Mouse (Mus musculus) CH12.LX (cell line): ENCODE results near the gene Btbd9.

Experiments
- EP300 ChIP-seq: IDR thresholded peaks from 2 replicates; pipeline ENCODE4 v1.6.1; 2011; ENCODE audit warnings: low read length, improper control_type of control experiment
- NRF1 ChIP-seq: IDR thresholded peaks from 2 replicates; pipeline ENCODE4 v1.6.1; 2014; ENCODE audit warnings: low read depth, mild to moderate bottlenecking, inconsistent platforms, low read length, improper control_type of control experiment, moderate library complexity
- POLR2A ChIP-seq: IDR thresholded peaks from 2 replicates; pipeline ENCODE4 v1.6.1; 2011; ENCODE audit warnings: low read depth, mild to moderate bottlenecking, improper control_type of control experiment, low read length

GRCm38 (mm10) chr17:30612075-30612859, 36.0 kb upstream of the Btbd9 start:
- TF ChIP-seq EP300 (0 out of 2 replicates have a peak, but pooled peaks have one; percentile 23), NRF1 (peak; percentile 40), POLR2A (peak; percentile 96)
